Mouse (Mus musculus) embryonic fibroblast, embryonic 13.5 days (primary cell): ENCODE results near the gene Fkbp11. TPM values are rescaled to one million over a fixed set of nuclear protein-coding genes. Genes with fewer than 3 reads are reported as not detected.

ENCODE experiments used
- H3K27ac ChIP-seq: 2 replicates; pipeline ENCODE4 v1.5.1; 2012; ENCODE audit warnings: low read length, control low read depth, inconsistent platforms; ENCODE audit not compliant: insufficient read depth
- H3K4me1 ChIP-seq: 2 replicates; pipeline ENCODE4 v1.6.1; 2011; ENCODE audit warnings: low read length; ENCODE audit not compliant: control insufficient read depth, insufficient read depth
- H3K4me3 ChIP-seq: 2 replicates; pipeline ENCODE4 v1.5.1; 2011; ENCODE audit warnings: mild to moderate bottlenecking, control low read depth, low read length; ENCODE audit not compliant: insufficient read depth
- CTCF ChIP-seq: IDR thresholded peaks from 2 replicates; pipeline ENCODE4 v1.5.1; 2011; ENCODE audit warnings: mild to moderate bottlenecking, control low read depth, low read length, moderate library complexity, borderline replicate concordance; ENCODE audit not compliant: insufficient read depth
- POLR2A ChIP-seq: IDR thresholded peaks from 2 replicates; pipeline ENCODE4 v1.6.1; 2011; ENCODE audit warnings: low read depth, mild to moderate bottlenecking, control low read depth, low read length, moderate library complexity
- polyA plus RNA-seq: library from polyadenylated mRNA; stranded (reverse); fragments of >200 nt; gene quantifications from 2 replicates; pipeline ENCODE4 v1.2.4, GENCODE M21; 2011; ENCODE audit warnings: low read depth; ENCODE audit not compliant: missing spikeins, insufficient read length

Gene Fkbp11
- polyA plus RNA-seq, 1 experiment, result 48.6 TPM

- TF ChIP-seq CTCF, result no peak
- no peak for TF ChIP-seq POLR2A
- Histone ChIP-seq H3K4me3 (peak overlapping the region; percentile 55), H3K27ac (no peak overlapping the region), H3K4me1 (no peaks in the 10 kb centered on the region)
Observed at GRCm38 (mm10) chr15:98726746-98727145, 1.3 kb downstream of the Fkbp11 start.

DNA sequence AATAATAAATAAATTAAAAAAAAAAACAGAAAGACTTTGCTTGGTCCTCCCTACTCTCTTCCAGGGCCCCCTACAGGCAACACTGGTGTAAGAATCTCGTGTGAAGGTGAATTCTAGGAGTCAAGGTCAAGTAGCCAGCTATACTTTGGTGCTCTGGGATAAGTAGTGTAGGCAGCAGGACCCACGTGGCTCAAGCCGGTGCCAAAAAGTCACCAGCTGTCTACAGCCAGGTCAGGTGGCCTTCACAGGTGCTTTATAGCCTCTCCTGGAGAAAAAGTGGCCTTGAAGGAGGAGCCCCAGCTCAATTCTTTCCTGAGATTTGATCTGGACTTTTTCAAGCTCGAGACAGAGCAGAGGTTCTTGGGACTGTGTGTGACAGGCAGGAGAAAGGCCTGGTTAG lies 1.9 kb downstream of the Fkbp11 start:
- H3K4me1 ChIP-seq, result no peaks in the 10 kb centered on the region
- TF ChIP-seq CTCF (no peak), POLR2A (no peak)
- H3K4me3 ChIP-seq, result 0 out of 2 replicates have a peak overlapping the region, but pooled peaks have one; percentile 55
- H3K27ac ChIP-seq, result no peak overlapping the region

- Histone ChIP-seq H3K4me1 (no peaks in the 10 kb centered on the region), H3K4me3 (no peak overlapping the region), H3K27ac (no peak overlapping the region)
- TF ChIP-seq POLR2A, result no peak
- no peak for TF ChIP-seq CTCF
Observed at GRCm38 (mm10) chr15:98724441-98724840, 3.6 kb downstream of the Fkbp11 start.

GRCm38 (mm10) chr15:98722854-98723253 lies 5.1 kb downstream of the Fkbp11 start:
- TF ChIP-seq CTCF (no peak), POLR2A (no peak)
- no peak overlapping the region for H3K27ac ChIP-seq
- no peaks in the 10 kb centered on the region for H3K4me1 ChIP-seq
- H3K4me3 ChIP-seq, result no peak overlapping the region

DNA sequence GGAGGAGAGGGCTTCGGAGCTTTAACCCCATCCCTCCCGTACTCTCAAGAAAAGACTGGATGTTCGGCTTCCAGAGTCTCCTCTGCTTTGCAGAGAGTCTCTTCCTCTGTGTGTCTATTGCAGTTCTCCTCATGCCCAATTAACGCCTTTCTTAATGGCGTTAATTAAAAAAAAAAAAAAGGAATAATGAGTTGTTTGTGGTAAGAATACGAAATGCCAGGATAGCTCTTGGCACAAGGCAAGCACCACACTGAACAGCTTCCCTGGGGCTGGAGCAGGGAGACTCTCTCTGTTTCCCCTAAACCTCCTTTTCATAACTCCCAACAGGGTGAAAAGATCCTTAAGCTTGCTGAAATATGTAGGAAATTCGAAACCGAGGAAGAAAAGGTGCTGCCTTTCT lies 5.8 kb downstream of the Fkbp11 start:
- no peak overlapping the region for H3K4me3 ChIP-seq
- no peak overlapping the region for H3K27ac ChIP-seq
- H3K4me1 ChIP-seq, result no peaks in the 10 kb centered on the region
- TF ChIP-seq POLR2A (no peak), CTCF (no peak)

- Histone ChIP-seq H3K4me1 (0 out of 2 replicates have a peak, but pooled peaks cover 4% of the 10 kb centered on the region), H3K27ac (no peak overlapping the region), H3K4me3 (no peak overlapping the region)
- TF ChIP-seq POLR2A (no peak), CTCF (no peak)
Observed at GRCm38 (mm10) chr15:98717301-98717700, 10.7 kb downstream of the Fkbp11 start.

DNA sequence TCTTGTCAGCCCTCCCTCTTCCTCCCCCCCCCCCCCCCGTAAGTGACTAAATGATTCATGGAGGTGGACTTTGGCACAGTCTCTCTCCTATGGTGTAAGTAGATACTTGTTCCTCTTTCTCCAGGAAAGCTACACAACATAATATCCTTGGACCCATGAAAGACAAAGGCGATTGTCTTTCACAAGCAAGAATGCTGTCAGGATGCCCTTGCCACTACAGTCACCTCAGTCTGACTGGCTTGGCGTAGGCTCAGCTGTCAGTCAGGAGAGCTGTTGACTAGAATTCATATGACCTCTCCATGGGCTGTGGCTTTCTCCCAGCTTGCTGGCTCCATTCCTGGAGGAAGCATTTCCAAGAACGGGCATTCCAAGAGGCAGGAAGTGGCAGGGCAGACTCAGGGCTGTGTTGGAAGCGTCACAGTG lies 13.8 kb downstream of the Fkbp11 start:
- Histone ChIP-seq H3K4me3 (no peak overlapping the region), H3K4me1 (0 out of 2 replicates have a peak, but pooled peaks cover 4% of the 10 kb centered on the region), H3K27ac (no peak overlapping the region)
- TF ChIP-seq POLR2A (no peak), CTCF (no peak)

GRCm38 (mm10) chr15:98710442-98710841 lies 17.6 kb downstream of the Fkbp11 start:
- Histone ChIP-seq H3K4me3 (no peak overlapping the region), H3K4me1 (0 out of 2 replicates have a peak, but pooled peaks cover 4% of the 10 kb centered on the region), H3K27ac (no peak overlapping the region)
- no peak for TF ChIP-seq POLR2A
- TF ChIP-seq CTCF, result peak; percentile 57

DNA sequence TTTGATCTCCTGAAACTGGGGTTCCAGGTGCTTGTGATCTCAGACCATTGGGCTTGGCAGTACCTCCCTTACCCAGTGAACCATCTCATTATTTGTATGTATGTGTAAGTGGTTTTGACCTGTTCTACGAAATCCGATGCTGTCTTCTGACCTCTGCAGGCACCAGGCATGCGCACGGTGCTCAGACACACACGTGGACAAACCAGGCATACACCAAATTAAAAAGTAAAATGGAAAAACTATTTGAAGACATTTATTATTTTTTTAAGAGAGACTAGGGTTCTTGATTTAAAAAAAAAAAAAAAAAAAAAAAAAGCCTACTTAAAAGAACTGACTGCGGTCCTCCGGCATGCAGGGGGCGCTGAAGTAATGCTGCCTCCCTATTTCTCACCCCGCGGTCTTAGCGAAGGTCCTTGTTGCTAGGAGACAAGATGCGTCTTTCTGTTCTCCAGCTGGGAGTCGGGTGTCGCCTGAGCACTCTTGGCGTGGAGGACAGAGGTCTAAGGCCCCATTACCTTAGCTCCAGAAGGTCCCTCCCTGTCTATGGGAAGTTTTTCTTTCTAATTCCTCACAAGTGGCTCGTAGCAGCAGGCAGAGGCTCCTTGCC lies 20.1 kb downstream of the Fkbp11 start, which contains the start of gene Ccdc65:
Ccdc65 (plus strand) TSS at position 442 of the 607 bp plus-strand sequence.
- Histone ChIP-seq H3K4me3 (peak within 1 kb of the TSS; percentile 28; the same call in 1 of the 2 replicates), H3K4me1 (no peaks in the 10 kb centered on the region), H3K27ac (no peak within 1 kb of the TSS)
- peak; percentile 34; the same call in 1 of the 2 replicates for TF ChIP-seq CTCF
- peak; percentile 36; the same call in 1 of the 2 replicates for TF ChIP-seq POLR2A

GRCm38 (mm10) chr15:98704312-98704711 lies 23.7 kb downstream of the Fkbp11 start:
- H3K27ac ChIP-seq, result no peak overlapping the region
- H3K4me3 ChIP-seq, result no peak overlapping the region
- no peaks in the 10 kb centered on the region; the same call in 1 of the 2 replicates for H3K4me1 ChIP-seq
- TF ChIP-seq CTCF (no peak), POLR2A (no peak)
